Comparison of ENCODE assay signal across 16 mouse cellular contexts in genomic region chr10:89486995-89487742, GRCm38 (mm10). TPM values are rescaled to one million over a fixed set of nuclear protein-coding genes. Genes with fewer than 3 reads are reported as not detected.
DNase-seq lines count a peak whose midpoint lies in the region; ATAC-seq and TF ChIP-seq lines count a peak whose summit lies in the region.
"Had no signal": no experiment of that assay in that cellular context is flagged by ENCODE, and none has a peak within 500 bp of the region (broad histone marks: within the 10 kb centered on the region; RNA-seq: fewer than 3 reads in every experiment).

No protein-coding gene starts in this region.

- no peak for DNase-seq in hindbrain, embryonic 10.5 days (ENCODE audit: low spot score)
- peak; percentile 42 for DNase-seq in Muller cell, postnatal 12 days (ENCODE audit: inconsistent ontology term)
- DNase-seq in layer of hippocampus, adult 11-12 months (ENCODE audit: low spot score): no peak
- DNase-seq in gastrocnemius, postnatal 10 days: no peak
- DNase-seq: cerebellum, postnatal 36 days; kidney, adult 2 months; lung, postnatal 10 days; right cerebral cortex, postnatal 14 days; thymus, postnatal 14 days had no signal

- H3K4me1 ChIP-seq in hindbrain, embryonic 13.5 days (replicated peaks): peaks cover 8% of the 10 kb centered on the region
- peaks cover 28% of the 10 kb centered on the region for H3K4me1 ChIP-seq in hindbrain, embryonic 10.5 days (replicated peaks)
- peaks cover 10% of the 10 kb centered on the region for H3K4me1 ChIP-seq in forebrain, embryonic 15.5 days
- peaks cover 21% of the 10 kb centered on the region for H3K4me1 ChIP-seq in small intestine, adult 2 months (ENCODE audit: control insufficient read depth, insufficient read depth, insufficient read length, low read length)
- H3K4me1 ChIP-seq: embryonic facial prominence, embryonic 13.5 days had no signal

- 0 out of 2 replicates have a peak, but pooled peaks have one; percentile 39 for ATAC-seq in hindbrain, embryonic 13.5 days (ENCODE audit: low FRiP score)
- ATAC-seq in forebrain, embryonic 15.5 days (replicated peaks): peak; percentile 81
- ATAC-seq: liver, embryonic 12.5 days had no signal

- no peak overlapping the region for H3K4me3 ChIP-seq in hindbrain, embryonic 13.5 days
- H3K4me3 ChIP-seq in hindbrain, embryonic 10.5 days: no peak overlapping the region
- no peak overlapping the region for H3K4me3 ChIP-seq in forebrain, embryonic 15.5 days
- no peak overlapping the region for H3K4me3 ChIP-seq in small intestine, adult 2 months (ENCODE audit: low read depth, low read length)
- H3K4me3 ChIP-seq: embryonic facial prominence, embryonic 13.5 days; liver, embryonic 12.5 days; myocyte had no signal

- H3K4me2 ChIP-seq in hindbrain, embryonic 13.5 days: no peak overlapping the region
- H3K4me2 ChIP-seq in forebrain, embryonic 15.5 days (replicated peaks): no peak overlapping the region
- H3K4me2 ChIP-seq: embryonic facial prominence, embryonic 13.5 days; liver, embryonic 12.5 days had no signal

- H3K27me3 ChIP-seq in hindbrain, embryonic 13.5 days: peaks cover 14% of the 10 kb centered on the region
- peaks cover 80% of the 10 kb centered on the region for H3K27me3 ChIP-seq in hindbrain, embryonic 10.5 days (ENCODE audit: insufficient read depth, poor library complexity, severe bottlenecking)
- H3K27me3 ChIP-seq in forebrain, embryonic 15.5 days: no peaks in the 10 kb centered on the region
- no peaks in the 10 kb centered on the region for H3K27me3 ChIP-seq in small intestine, adult 2 months (ENCODE audit: control insufficient read depth, insufficient read depth, low read length)
- H3K27me3 ChIP-seq: embryonic facial prominence, embryonic 13.5 days; liver, embryonic 12.5 days had no signal

- no peaks in the 10 kb centered on the region for H3K9me3 ChIP-seq in hindbrain, embryonic 13.5 days
- no peaks in the 10 kb centered on the region for H3K9me3 ChIP-seq in hindbrain, embryonic 10.5 days
- no peaks in the 10 kb centered on the region for H3K9me3 ChIP-seq in forebrain, embryonic 15.5 days
- H3K9me3 ChIP-seq: embryonic facial prominence, embryonic 13.5 days; liver, embryonic 12.5 days had no signal

- H3K9ac ChIP-seq in hindbrain, embryonic 13.5 days: no peak overlapping the region
- no peak overlapping the region for H3K9ac ChIP-seq in forebrain, embryonic 15.5 days (replicated peaks)
- H3K9ac ChIP-seq: embryonic facial prominence, embryonic 13.5 days; liver, embryonic 12.5 days had no signal

- no peaks in the 10 kb centered on the region for H3K36me3 ChIP-seq in hindbrain, embryonic 13.5 days
- H3K36me3 ChIP-seq in hindbrain, embryonic 10.5 days: no peaks in the 10 kb centered on the region
- no peaks in the 10 kb centered on the region for H3K36me3 ChIP-seq in forebrain, embryonic 15.5 days
- peaks cover 4% of the 10 kb centered on the region for H3K36me3 ChIP-seq in small intestine, adult 2 months (ENCODE audit: control insufficient read depth, insufficient read depth, low read length)
- H3K36me3 ChIP-seq: embryonic facial prominence, embryonic 13.5 days; liver, embryonic 12.5 days had no signal

- no peak for TF ChIP-seq CTCF in small intestine, adult 2 months (IDR thresholded peaks at IDR 0.05; ENCODE audit: extremely low read depth, insufficient read length, insufficient replicate concordance, low read depth, low read length)

- no peak for TF ChIP-seq POLR2A in small intestine, adult 2 months (IDR thresholded peaks at IDR 0.05; ENCODE audit: low read depth, low read length)

- H3K27ac ChIP-seq in hindbrain, embryonic 13.5 days: no peak overlapping the region
- no peak overlapping the region; the same call in 1 of the 2 replicates for H3K27ac ChIP-seq in hindbrain, embryonic 10.5 days
- no peak overlapping the region; the same call in 1 of the 2 replicates for H3K27ac ChIP-seq in forebrain, embryonic 15.5 days (replicated peaks)
- H3K27ac ChIP-seq in small intestine, adult 2 months (ENCODE audit: insufficient read depth, low read depth, low read length): peak overlapping the region; percentile 59
- H3K27ac ChIP-seq: embryonic facial prominence, embryonic 13.5 days; liver, embryonic 12.5 days had no signal

- WGBS in hindbrain, embryonic 13.5 days: 25% methylated on average over 4 of the region's 4 CpGs
- WGBS in hindbrain, embryonic 10.5 days: 38% methylated on average over 4 of the region's 4 CpGs
- 7% methylated on average over 4 of the region's 4 CpGs for WGBS in forebrain, embryonic 15.5 days
- WGBS in small intestine, adult 2 months: 55% methylated on average over 4 of the region's 4 CpGs

RNA-seq across cellular contexts. Expression of gene Gas2l3, which starts 43.4 kb away (rescaled TPM):
- 7.1 and 7.8 TPM in 2 replicates for polyA plus RNA-seq in hindbrain, embryonic 13.5 days (2015; fragmentation: Nextera tagmentation; extraction: Ambion mirVana)
- polyA plus RNA-seq in hindbrain, embryonic 10.5 days (2016; fragmentation: Nextera tagmentation; extraction: Ambion mirVana): 9.7 and 15.7 TPM in 2 replicates
- 12.1 and 13.9 TPM in 2 replicates for polyA plus RNA-seq in forebrain, embryonic 15.5 days (2015; fragmentation: Nextera tagmentation; extraction: Ambion mirVana)
- 0.19 and 1.9 TPM in 2 replicates for polyA plus RNA-seq in small intestine, adult 2 months (2012; rRNA removed)
- 10 to 100 TPM in 1 of 2 experiments, 1 to 10 TPM in 1; 10.0 to 13.8 TPM for total RNA-seq in gastrocnemius, postnatal 10 days (2021)

RNA-seq across cellular contexts. Expression of gene Nr1h4, which starts 46.2 kb away (rescaled TPM):
- not detected in 2 replicates for polyA plus RNA-seq in hindbrain, embryonic 13.5 days (2015; fragmentation: Nextera tagmentation; extraction: Ambion mirVana)
- polyA plus RNA-seq in hindbrain, embryonic 10.5 days (2016; fragmentation: Nextera tagmentation; extraction: Ambion mirVana): not detected in 2 replicates
- polyA plus RNA-seq in forebrain, embryonic 15.5 days (2015; fragmentation: Nextera tagmentation; extraction: Ambion mirVana): 0.11 and 0.17 TPM in 2 replicates
- polyA plus RNA-seq in small intestine, adult 2 months (2012; rRNA removed): 8.2 and 10.2 TPM in 2 replicates
- not detected for total RNA-seq in gastrocnemius, postnatal 10 days (2021)
- total RNA-seq: granulocyte monocyte progenitor cell, adult 5-6 weeks had no signal
- polyA plus RNA-seq: embryonic facial prominence, embryonic 13.5 days; myocyte had no signal
